Mouse (Mus musculus) ES-E14 (cell line): ENCODE data around the gene Tmem120b.

Experiments
- CHD2 ChIP-seq: IDR thresholded peaks from 2 replicates; pipeline ENCODE4 v1.6.1; 2014; ENCODE audit warnings: mild to moderate bottlenecking, low read depth, low read length, inconsistent platforms
- HCFC1 ChIP-seq: IDR thresholded peaks from 2 replicates; pipeline ENCODE4 v1.6.1; 2012; ENCODE audit warnings: low read length, inconsistent platforms, borderline replicate concordance; ENCODE audit not compliant: insufficient read depth
- MAFK ChIP-seq: IDR thresholded peaks from 2 replicates; pipeline ENCODE4 v1.6.1; 2014; ENCODE audit warnings: mild to moderate bottlenecking, low read depth, low read length, inconsistent platforms; ENCODE audit not compliant: insufficient read depth

DNA sequence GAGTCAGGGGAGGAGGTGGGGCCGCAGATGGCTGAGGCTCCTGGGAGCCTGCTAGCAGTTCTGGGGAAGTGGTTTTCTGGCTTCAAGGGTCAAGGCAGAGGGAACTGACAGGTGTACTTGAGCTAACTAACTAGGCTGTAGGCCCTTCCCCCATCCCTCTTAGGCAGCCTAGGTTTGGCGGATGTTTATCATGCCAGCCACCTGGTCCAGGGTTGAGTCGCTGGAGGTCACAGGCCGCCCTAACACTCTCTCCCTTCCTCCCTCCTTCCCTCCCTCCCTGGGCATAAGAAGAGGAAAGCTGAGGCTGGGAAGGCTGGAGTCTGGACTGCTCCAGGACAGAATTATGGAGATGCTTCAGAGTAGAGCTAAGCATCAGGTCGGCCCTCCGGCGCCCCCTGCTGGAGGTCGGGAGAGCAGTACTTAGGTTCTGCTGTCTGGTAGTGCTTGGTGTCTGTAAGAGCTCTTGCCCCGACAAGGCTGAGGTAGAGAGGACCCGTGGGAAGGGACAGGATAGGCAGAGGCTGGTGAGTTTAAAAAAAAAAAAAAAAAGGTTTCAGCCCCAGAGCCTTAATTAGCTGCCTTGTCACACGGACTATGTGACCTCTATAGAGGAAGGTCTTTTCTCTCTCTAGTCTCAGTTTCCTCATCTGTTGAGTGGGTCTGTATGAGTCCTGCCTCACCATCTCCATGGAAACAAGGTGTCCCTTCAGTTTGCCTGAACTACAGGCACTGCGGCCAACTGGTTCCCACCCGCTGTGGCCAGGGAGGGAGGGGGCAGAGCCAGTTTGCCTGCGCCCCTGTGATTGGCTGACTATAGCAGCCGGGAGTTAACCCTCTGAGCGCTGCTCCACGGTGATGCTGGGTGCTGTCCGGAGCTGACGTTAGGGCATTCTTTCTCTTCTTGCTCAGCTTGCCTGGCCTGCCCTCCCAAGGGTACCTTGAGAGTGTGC, 81.5 kb downstream of the Tmem120b start:
- no peak; the same call in 1 of the 2 replicates for TF ChIP-seq HCFC1
- TF ChIP-seq CHD2: no peak
- no peak for TF ChIP-seq MAFK
